Mouse (Mus musculus) urinary bladder, adult 18-20 months (tissue): ENCODE results near the gene Gng2.

Experiments used
- DNase-seq, 2 experiments: peaks; one replicate each; pipeline ENCODE4 v3.0.0; 2022; ENCODE audit warnings: low spot score in 2 of 2, mixed read lengths in 2 of 2

Gene Gng2

GRCm38 (mm10) chr14:19860281-19860680, 117.1 kb downstream of the Gng2 start:
- DNase-seq, result no peak

- DNase-seq, result no peak
These were observed 118.3 kb downstream of the Gng2 start for GRCm38 (mm10) chr14:19858808-19859776.

GRCm38 (mm10) chr14:19858279-19858678, 119.1 kb downstream of the Gng2 start:
- no peak for DNase-seq

GRCm38 (mm10) chr14:19853471-19853870, 124.0 kb downstream of the Gng2 start:
- no peak for DNase-seq

GRCm38 (mm10) chr14:19839600-19840332, 137.7 kb downstream of the Gng2 start:
- DNase-seq, result peak in 1 of 2 experiments; percentile 46

GRCm38 (mm10) chr14:19836289-19836688, 141.1 kb downstream of the Gng2 start:
- DNase-seq, result no peak

GRCm38 (mm10) chr14:19825481-19825880, 151.9 kb downstream of the Gng2 start:
- no peak for DNase-seq

- DNase-seq, result peak; percentile 87 to 90
These were observed 153.9 kb downstream of the Gng2 start, which contains the start of gene Rtraf for GRCm38 (mm10) chr14:19823321-19824142. Rtraf (minus strand) TSS chr14:19823824.
